Mouse (Mus musculus) adrenal gland (tissue): ENCODE results near the gene Foxc2.
"Not testable (repeated sequence)": the region's sequence is repeated elsewhere in the genome, so short reads cannot be mapped to it uniquely, and the experiment has no call there.

Source experiments
- intact Hi-C: fragments of 180-260 bp; cut with DNase I; formaldehyde crosslinking; loops from one replicate; pipeline ENCODE4 v1.15.1; 2025
- microRNA-seq, 2 experiments: library from miRNA; unstranded; fragments of <30 nt; microRNA quantifications; one replicate each; pipeline ENCODE4; 2019

The Foxc2 gene

DNA sequence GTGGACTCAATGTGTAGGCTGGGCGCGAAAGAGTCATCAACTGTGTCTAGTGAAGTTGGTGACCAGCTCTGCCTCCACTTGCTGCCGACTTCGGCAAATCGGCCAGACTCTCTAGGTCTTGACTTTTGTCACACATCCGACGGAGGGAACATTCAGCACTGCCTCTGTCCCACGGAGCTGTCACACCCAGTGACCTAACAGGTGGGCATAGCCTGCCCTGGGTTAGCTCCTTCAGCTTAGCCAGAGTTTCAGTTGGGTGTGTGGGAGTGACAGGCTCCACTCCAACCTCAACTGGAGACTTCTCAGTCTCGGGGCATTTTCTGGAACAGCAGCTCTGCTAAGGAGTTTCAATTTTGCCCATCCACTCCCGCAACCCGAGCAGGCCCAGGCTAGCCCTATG is 18.5 kb downstream of the Foxc2 start:
- intact Hi-C loops = no loop called here

DNA sequence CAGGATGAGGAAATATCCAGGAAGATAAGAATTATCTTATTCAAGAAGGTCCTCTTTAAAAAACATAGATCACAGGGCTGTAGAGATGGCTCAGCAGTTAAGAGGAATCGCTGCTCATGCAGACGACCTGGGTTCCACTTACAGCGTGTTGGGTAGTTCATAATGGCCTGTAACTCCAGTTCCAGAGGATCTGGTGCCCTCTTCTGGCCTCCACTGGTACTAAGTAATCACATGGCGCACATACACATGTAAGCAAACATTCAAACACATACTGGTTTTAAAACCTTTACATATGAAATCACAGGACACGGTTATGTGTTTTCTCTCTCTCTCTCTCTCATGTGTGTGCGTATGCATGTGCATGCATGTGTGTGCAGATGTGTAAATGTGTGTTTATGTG is 20.9 kb downstream of the Foxc2 start:
- intact Hi-C loops = no loop called here

DNA sequence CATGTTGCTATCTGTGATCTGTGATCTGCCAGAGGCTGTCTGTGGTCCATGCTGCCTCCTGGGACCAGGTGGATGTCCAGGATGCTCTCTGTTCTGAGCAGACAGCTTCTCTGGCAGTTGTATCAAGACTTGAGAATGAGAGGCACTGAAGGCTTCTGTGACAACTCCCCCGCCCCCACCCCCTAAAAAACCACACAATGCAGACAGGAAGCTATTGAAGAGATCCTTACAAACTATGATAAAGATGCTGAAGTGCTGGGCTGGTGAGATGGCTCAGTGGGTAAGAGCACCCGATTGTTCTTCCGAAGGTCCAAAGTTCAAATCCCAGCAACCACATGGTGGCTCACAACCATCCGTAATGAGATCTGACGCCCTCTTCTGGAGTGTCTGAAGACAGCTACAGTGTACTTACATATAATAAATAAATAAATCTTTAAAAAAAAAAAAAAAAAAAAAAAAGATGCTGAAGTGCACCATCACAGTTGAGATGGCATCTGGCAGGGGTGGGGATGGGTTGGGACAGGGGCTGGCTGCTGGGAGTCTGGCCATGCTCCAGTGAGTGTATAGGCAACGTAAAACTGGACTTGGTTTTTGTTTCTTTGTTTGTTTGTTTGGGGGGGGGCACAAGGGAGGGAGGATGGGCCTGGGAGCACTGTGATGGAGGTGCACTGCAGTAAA is 29.6 kb downstream of the Foxc2 start:
- intact Hi-C loops = not testable (repeated sequence)

DNA sequence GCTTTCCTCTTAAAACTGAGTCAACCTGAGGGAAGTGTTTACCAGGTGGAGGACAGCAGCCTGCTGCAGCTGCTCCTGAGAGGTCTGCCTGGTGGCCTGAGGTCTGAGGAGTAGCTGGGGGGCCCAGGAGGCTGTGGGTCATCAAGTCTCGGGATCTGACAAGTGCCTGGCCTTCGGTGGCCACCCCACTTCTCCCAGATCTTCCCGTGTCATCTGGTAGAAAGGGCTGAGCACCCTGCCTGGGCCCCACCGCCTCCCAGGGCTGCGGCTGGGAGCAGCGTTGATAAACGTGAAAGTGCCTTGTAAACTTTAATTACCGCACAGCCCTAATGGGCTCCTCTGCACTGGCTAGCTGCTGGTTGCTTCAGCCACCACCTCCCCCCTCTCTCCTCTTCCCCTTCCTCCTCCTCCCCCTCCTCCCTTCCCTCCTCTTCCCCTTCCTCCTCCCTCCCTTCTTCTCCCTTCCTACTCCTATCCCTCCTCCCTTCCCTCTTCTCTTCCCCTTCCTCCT is 32.7 kb downstream of the Foxc2 start:
- intact Hi-C loops = no loop called here

DNA sequence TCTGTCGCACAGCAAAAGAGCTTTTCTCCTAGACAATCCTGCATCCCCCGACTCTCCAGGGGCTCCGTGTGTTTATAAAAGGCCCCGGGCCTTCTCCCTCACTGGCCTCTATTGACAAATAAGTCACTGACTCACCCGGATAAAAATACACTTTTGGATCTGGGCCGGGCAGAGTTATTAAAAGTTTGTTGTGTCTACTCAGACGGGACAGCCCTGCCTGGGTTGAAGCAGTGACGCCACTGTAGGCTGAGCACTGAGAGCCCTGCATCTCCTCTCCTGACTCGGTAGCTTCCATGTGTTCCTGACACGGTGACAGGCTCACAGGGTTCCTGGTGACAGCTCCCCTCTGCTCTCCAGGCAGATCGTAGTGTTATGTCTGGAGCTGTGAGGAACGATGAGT is 36.4 kb downstream of the Foxc2 start:
- intact Hi-C loops = no loop called here

DNA sequence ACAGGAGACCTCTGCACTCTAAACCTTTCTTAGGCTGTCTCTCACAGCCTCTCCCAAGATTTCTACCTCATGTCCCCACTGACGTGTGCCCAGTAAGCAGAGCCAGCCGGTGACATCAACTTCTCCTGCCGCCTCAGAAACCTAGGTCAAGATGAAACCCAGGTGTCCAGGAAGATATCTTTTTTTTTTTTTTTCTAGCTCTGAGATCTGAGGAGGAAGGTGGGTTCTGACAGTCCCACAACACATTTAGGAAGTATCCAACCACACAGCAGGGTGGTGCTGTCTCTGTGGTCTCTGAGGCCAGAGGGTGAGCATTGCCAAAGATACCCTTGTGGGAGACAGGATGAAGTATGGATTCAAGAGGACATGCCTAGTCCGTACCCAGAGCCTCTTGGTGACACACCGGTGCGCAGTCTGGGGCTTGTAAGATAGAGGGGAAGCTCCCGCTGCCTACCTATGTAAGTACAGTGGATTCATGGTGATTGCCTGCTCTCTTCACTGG is 41.1 kb downstream of the Foxc2 start:
- intact Hi-C loops = no loop called here

DNA sequence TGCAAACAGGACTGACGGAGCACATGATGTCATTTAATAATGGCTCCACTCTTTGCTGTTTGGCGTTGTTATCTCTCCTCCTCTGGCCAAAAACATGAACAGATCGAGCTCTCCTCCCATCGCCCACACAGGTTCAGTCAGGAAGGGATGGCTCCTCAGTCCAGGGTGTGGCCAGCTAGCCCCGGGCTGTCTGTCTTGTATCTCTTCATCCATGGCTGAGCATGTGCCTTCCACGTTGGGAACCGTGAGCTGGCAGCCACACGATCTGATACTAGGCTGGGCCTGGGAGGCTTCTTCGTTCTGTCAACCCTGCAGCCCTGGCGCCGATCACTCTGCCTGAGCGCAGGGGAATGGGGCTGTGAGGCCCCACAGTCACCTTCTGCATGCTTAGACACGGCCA is 42.8 kb downstream of the Foxc2 start:
- intact Hi-C loops = no loop called here

DNA sequence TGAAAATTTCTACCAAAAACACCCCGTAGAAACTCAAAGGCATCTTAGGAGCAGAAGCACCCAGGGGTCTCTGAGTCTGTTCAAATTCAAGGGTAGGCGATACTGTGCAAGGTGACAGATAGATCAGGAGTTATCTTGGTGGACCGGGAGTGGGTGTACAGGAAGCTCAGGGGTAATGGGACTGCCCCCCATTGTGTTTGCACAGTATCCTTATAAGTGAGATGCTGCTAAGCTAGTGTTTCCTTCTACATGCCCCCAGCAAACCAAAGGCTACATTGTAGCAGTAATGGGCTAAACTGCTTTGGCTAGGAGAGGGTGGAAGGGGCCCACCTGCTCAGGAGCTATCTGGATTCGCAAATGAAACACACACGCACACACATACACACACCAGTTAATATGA is 45.5 kb downstream of the Foxc2 start:
- intact Hi-C loops = no loop called here

DNA sequence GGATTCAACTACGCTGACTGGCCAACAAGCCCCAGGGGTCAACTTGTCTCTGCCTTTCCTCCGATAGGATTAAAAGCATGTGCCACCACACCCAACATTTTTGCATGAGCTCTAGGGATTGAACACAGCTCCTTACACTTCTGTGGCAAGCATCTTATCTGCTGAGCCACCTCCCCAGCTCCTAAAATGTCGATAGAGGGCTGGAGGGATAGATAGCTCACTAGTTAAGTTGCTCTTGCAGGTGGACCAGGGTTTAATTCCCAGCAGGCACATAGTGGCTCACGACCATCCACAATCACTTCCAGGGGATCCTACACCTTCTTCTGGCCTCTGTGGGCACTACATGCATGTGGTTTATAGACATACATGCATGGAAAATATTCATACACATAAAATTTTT is 46.4 kb downstream of the Foxc2 start:
- intact Hi-C loops = no loop called here

DNA sequence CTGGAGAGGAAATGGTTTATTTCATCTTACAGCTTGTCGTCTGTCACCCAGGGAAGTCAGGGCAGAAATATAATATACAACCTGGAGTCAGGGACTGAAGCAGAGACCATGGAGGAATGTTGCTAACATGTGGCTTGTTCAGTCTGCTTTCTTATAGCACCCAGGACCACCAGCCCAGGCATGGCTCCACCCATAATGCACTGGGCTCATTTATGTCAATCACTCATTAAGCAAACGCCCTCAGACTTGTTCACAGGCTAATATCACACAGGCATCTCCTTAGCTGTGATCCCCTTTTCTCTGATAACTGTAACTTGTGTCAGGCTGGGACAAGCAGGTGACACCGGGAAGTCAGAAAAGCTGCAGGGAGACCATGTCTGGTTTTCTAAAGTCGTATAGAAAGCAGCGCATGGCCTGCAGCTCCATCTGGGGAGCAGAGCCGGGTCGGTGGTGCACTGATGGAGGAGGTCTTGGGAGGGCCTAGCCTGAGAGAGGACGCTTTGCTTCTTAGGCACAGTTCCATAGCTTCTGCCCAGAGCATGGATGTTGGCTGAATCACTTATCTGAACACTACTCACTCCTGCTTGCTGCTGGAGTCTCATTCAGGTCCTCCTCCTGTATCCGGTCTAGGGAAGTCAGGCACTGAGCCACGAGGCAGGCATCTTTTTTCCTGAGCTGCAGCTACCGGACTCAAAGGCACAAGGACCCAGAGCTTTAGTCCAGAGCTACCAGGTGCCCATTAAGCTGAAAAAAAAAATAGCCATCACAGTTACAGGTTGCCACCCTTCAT is 47.1 kb downstream of the Foxc2 start:
- intact Hi-C loops = no loop called here

DNA sequence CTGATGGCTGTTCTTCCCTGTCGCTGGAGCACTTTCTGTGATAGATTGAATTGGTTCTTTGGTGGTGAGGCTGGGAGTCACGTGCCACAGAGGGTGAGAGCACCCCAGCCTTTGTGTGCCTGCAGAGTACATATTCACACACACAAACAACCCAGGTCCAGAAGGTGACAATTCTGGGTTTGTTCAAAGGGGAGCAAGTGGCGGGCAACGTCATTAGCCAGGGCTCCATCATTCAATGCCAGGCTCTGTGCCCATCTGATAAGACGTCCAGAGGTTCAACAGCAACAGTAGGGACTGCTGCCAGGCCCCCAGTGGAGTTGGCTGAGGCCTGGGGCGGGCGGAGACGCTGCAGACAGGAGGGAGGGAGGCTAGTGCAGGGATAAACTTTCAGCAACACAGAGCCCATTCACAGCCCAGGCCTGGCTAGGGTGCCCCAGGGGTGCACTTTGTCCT is 48.1 kb downstream of the Foxc2 start:
- intact Hi-C loops = no loop called here

DNA sequence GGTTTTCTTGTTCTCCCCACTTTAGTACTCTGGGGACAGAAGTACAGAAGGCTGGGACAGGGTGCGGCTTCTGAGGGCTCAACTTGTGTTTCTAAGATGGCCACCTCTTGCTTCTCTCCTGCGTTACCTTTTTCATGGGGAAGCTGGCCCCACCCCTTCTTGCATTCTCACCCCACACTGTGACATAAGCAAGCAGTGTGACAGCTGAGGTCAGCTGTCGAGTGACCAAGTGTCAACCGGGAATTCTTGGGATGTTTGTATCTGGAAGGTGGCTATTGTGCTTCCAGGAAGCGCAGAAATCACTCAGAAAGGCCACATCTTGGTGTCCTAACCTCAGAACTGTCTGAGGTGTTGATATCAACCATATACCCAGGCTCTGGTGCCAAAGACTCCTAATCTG is 52.1 kb downstream of the Foxc2 start:
- intact Hi-C loops = no loop called here

Small RNAs within 50 kb of the gene (microRNA-seq; reads per million reads assigned to microRNA genes)
- 0 reads per million in 2 experiments for gene Gm27530
